Mouse (Mus musculus) midbrain, embryonic 11.5 days (tissue): ENCODE results near the gene Gmcl1. TPM values are rescaled to one million over a fixed set of nuclear protein-coding genes. Genes with fewer than 3 reads are reported as not detected.

Experiments
- ATAC-seq: fragments of 200-750 bp; cut with Nextera tagmentation; 2 replicates; pipeline ENCODE4 v1.8.0; 2017; ENCODE audit warnings: moderate TSS enrichment, moderate library complexity; ENCODE audit not compliant: low FRiP score
- DNase-seq: peaks from one replicate; pipeline ENCODE4 v3.0.0; 2015; ENCODE audit warnings: low spot score; ENCODE audit errors: missing footprints
- H3K27ac ChIP-seq: fragments of 300-500 bp; sonication (generic); 2 replicates; pipeline ENCODE4 v1.5.1; 2014; ENCODE audit warnings: low read depth, low read length
- H3K27me3 ChIP-seq: fragments of 300-500 bp; sonication (generic); 2 replicates; pipeline ENCODE4 v1.6.1; 2014; ENCODE audit warnings: mild to moderate bottlenecking, low read length, moderate library complexity, mixed read lengths; ENCODE audit not compliant: control insufficient read depth, insufficient read depth
- H3K36me3 ChIP-seq: fragments of 300-500 bp; sonication (generic); 2 replicates; pipeline ENCODE4 v1.6.1; 2014; ENCODE audit warnings: mild to moderate bottlenecking, low read length, moderate library complexity, mixed read lengths; ENCODE audit not compliant: control insufficient read depth, insufficient read depth
- H3K4me1 ChIP-seq: fragments of 300-500 bp; sonication (generic); 2 replicates; pipeline ENCODE4 v1.6.1; 2014; ENCODE audit warnings: low read length; ENCODE audit not compliant: control insufficient read depth, insufficient read depth
- H3K4me2 ChIP-seq: fragments of 300-500 bp; sonication (generic); 2 replicates; pipeline ENCODE4 v1.6.1; 2014; ENCODE audit warnings: mild to moderate bottlenecking, moderate library complexity
- H3K4me3 ChIP-seq: fragments of 300-500 bp; sonication (generic); 2 replicates; pipeline ENCODE4 v1.5.1; 2014; ENCODE audit warnings: low read depth, low read length
- H3K9ac ChIP-seq: fragments of 300-500 bp; sonication (generic); 2 replicates; pipeline ENCODE4 v1.6.1; 2014; ENCODE audit warnings: low read length
- H3K9me3 ChIP-seq: fragments of 300-500 bp; sonication (generic); 2 replicates; pipeline ENCODE4 v1.6.1; 2016; ENCODE audit warnings: low read length; ENCODE audit not compliant: control insufficient read depth
- WGBS: fragments of 180-500 bp; shearing (Covaris S2); extraction: QIAGEN DNeasy Blood & Tissue Kit; methylation state at CpG from one replicate; pipeline ENCODE4 v1.1.7; 2014; 5-methylcytosine and 5-hydroxymethylcytosine counted together
- polyA plus RNA-seq: library from polyadenylated mRNA; unstranded; fragments of >200 nt; fragmentation: Nextera tagmentation; extraction: Ambion mirVana; gene quantifications from 2 replicates; pipeline ENCODE4 v1.2.1, GENCODE M21; 2014

The Gmcl1 gene
- polyA plus RNA-seq, 1 experiment from 2014 or later = 42.4 TPM

- H3K9ac ChIP-seq = no peak overlapping the region
- H3K27ac ChIP-seq = no peak overlapping the region
- H3K36me3 ChIP-seq = peaks cover 5% of the 10 kb centered on the region; the same call in 1 of the 2 replicates
- H3K4me1 ChIP-seq = no peaks in the 10 kb centered on the region
- ATAC-seq (no peak), DNase-seq (no peak)
- WGBS = 92% methylated on average over 9 of the region's 9 CpGs
- no peaks in the 10 kb centered on the region for H3K27me3 ChIP-seq
- H3K4me3 ChIP-seq = no peak overlapping the region
- H3K4me2 ChIP-seq = no peak overlapping the region
- no peaks in the 10 kb centered on the region for H3K9me3 ChIP-seq
These were observed 30.6 kb downstream of the Gmcl1 start for GRCm38 (mm10) chr6:86702577-86702976.

GRCm38 (mm10) chr6:86697903-86698302 is 35.3 kb downstream of the Gmcl1 start:
- Histone ChIP-seq H3K9me3 (no peaks in the 10 kb centered on the region), H3K4me1 (no peaks in the 10 kb centered on the region), H3K36me3 (peaks cover 2% of the 10 kb centered on the region; the same call in 1 of the 2 replicates), H3K4me3 (no peak overlapping the region), H3K27ac (no peak overlapping the region), H3K4me2 (no peak overlapping the region), H3K27me3 (no peaks in the 10 kb centered on the region), H3K9ac (no peak overlapping the region)
- no peak for DNase-seq
- no peak for ATAC-seq
- WGBS = 92% methylated on average over 6 of the region's 6 CpGs

DNA sequence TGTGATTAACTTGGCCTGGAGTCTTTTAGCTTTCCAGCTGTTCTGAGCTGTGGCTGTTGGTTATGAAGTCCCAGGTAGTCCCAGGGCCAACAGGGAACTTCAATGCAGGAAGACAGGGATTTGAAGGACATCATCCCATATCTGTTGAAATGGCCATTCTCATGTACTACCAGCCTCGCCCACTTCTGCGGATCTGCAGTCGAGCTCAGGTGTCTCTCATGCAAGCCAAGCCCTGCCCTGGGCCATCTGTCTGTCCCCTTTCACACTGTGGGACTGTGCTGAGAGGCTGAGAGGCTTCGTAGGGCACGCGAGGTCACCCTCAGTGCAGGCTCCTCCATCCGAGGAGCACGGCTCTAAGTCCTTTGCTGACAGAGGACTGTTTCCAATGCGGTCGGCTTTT is 37.0 kb downstream of the Gmcl1 start:
- Histone ChIP-seq H3K9me3 (no peaks in the 10 kb centered on the region), H3K27ac (no peak overlapping the region), H3K9ac (no peak overlapping the region), H3K4me3 (no peak overlapping the region), H3K4me1 (no peaks in the 10 kb centered on the region), H3K4me2 (no peak overlapping the region), H3K27me3 (no peaks in the 10 kb centered on the region), H3K36me3 (peaks cover 2% of the 10 kb centered on the region; the same call in 1 of the 2 replicates)
- 91% methylated on average over 10 of the region's 10 CpGs for WGBS
- ATAC-seq (no peak), DNase-seq (no peak)

DNA sequence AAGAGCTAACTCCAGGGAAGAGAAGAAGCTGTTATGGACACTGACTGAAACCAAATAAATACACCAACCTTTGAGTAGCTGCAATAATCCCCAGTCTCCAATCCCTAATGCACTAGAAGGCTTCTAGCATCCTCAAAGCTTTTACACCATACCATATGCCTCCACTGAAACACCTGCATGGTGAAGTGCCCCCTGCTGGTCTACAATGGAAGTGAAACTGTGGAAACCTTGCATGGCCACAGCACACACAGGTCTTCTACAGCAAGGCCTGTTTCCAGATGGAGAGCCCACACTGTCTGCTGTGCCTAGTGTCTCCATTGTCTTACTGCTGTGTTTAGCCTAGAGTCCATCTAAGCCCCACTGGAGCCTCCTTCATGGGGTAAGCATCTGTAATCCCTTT is 38.7 kb downstream of the Gmcl1 start:
- H3K27me3 ChIP-seq = no peaks in the 10 kb centered on the region
- peaks cover 3% of the 10 kb centered on the region; the same call in 1 of the 2 replicates for H3K36me3 ChIP-seq
- H3K4me3 ChIP-seq = no peak overlapping the region
- no peak overlapping the region for H3K27ac ChIP-seq
- peak; percentile 91 for DNase-seq
- H3K9ac ChIP-seq = no peak overlapping the region
- no peak for ATAC-seq
- H3K4me2 ChIP-seq = no peak overlapping the region
- H3K9me3 ChIP-seq = no peaks in the 10 kb centered on the region
- H3K4me1 ChIP-seq = no peaks in the 10 kb centered on the region

DNA sequence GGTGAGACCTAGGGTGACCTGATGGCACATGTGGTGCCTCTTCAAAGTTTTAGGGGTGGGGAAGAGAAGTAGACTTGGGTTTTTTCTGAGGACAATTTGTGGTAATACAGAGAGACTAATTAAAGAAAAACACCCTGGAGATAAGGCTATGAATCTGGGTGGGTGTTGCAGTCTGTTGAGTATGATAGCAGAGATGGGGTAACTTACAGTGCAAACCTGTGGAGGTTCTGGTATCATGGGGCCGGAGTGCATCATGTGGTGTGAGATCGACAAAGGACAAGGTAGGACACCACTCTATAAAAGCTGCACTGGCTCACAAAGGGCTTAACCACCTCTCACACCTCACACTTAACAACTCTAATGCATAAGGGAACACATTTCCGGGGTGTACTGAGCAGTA is 43.5 kb downstream of the Gmcl1 start:
- peaks cover 1% of the 10 kb centered on the region; the same call in 1 of the 2 replicates for H3K4me1 ChIP-seq
- no peaks in the 10 kb centered on the region for H3K9me3 ChIP-seq
- WGBS = 86% methylated on average over 3 of the region's 3 CpGs
- ATAC-seq (no peak), DNase-seq (no peak)
- H3K27ac ChIP-seq = no peak overlapping the region
- H3K4me3 ChIP-seq = no peak overlapping the region
- H3K4me2 ChIP-seq = no peak overlapping the region
- no peaks in the 10 kb centered on the region for H3K27me3 ChIP-seq
- H3K9ac ChIP-seq = no peak overlapping the region
- peaks cover 2% of the 10 kb centered on the region; the same call in 1 of the 2 replicates for H3K36me3 ChIP-seq

DNA sequence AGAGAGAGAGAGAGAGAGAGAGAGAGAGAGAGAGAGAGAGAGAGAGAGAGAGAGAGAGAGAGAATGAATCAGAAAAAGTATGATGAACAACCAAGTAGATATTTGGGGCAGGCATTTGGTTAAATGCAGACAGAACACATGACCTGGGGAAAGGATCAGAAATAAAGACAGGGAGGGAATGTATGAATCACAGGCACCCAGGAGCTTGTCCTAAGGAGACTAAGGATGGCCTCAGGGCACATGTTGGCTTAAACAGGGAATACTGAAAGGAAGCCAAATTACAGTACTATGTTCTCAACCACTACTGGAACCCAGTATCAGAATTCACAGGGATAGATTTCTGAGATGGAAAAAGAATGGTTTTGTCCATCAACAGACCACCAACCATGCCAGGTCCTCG is 46.2 kb downstream of the Gmcl1 start:
- Histone ChIP-seq H3K36me3 (peaks cover 2% of the 10 kb centered on the region), H3K4me2 (no peak overlapping the region), H3K9me3 (no peaks in the 10 kb centered on the region), H3K9ac (no peak overlapping the region), H3K4me1 (peaks cover 6% of the 10 kb centered on the region; the same call in 1 of the 2 replicates), H3K27me3 (no peaks in the 10 kb centered on the region), H3K27ac (no peak overlapping the region), H3K4me3 (no peak overlapping the region)
- WGBS = 78% methylated on average over 1 of the region's 1 CpGs
- DNase-seq (no peak), ATAC-seq (no peak)

DNA sequence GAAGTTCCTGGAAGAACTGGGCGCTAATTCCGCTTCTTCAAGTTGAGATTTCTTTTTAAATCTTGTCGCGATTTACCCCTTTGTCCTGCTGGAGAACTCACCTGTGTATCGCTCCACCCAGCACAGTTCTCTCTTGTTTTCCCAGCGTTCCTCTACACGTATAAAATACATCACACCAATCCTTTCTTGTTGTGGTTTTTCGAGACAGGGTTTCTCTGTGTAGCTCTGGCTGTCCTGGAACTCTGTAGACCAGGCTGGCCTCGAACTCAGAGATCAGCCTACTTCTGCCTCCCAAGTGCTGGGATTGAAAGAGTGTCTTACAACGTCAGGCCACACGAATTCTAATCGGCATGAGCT is 48.5 kb downstream of the Gmcl1 start:
- Histone ChIP-seq H3K36me3 (peaks cover 9% of the 10 kb centered on the region), H3K4me2 (peak overlapping the region; percentile 50), H3K9ac (peak overlapping the region; percentile 85), H3K4me3 (peak overlapping the region; percentile 83), H3K27ac (no peak overlapping the region), H3K9me3 (no peaks in the 10 kb centered on the region), H3K27me3 (no peaks in the 10 kb centered on the region), H3K4me1 (peaks cover 6% of the 10 kb centered on the region; the same call in 1 of the 2 replicates)
- WGBS = 40% methylated on average over 12 of the region's 12 CpGs
- DNase-seq (no peak), ATAC-seq (no peak)

DNA sequence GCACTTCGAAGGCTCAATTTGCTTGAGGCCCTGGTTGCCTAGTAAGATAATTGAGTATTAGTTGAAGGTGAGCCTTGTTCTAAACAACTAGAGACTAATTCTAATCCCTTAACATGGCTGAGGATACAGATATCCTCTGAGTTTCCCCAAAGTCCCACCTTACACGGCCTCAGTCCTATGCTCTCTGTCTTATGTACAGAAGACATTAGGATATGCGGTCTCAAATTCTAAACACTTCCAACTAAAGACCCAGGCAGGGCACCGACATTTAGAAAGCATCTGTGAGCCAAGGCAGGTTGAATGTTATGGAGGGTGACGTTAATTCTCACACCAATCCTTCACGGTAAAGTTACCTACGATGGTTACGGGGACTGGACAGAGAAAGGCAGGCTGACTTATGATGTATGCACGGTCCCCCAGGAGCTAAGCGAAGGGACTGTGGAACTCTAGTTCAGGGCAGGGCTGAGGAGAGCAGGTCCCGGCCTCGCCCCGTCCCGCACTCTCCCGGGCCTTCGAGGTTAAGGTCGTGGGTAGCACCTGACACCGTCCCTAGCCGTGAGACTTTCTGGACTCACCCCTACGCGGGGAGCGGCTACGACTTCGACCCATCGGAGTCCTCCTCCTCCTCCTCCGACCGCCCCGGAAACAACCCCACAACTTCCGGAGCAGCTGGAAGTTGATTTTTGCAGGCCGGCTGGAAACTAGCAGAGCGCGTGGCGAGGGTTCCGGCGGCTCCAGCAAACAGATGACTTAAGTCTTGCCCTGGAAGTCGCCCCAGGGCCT is 49.1 kb downstream of the Gmcl1 start, which contains the start of gene Snrnp27:
Gene Snrnp27, minus strand, starts transcription at position 651 of the 783 bp plus-strand sequence.
- no peak within 1 kb of the TSS; the same call in 1 of the 2 replicates for H3K27ac ChIP-seq

GRCm38 (mm10) chr6:86681289-86681688 is 51.9 kb downstream of the Gmcl1 start:
- H3K4me1 ChIP-seq = peaks cover 6% of the 10 kb centered on the region; the same call in 1 of the 2 replicates
- no peaks in the 10 kb centered on the region for H3K27me3 ChIP-seq
- WGBS = 96% methylated on average over 3 of the region's 3 CpGs
- no peak overlapping the region for H3K4me2 ChIP-seq
- no peak for DNase-seq
- H3K36me3 ChIP-seq = peaks cover 13% of the 10 kb centered on the region
- no peak overlapping the region for H3K9ac ChIP-seq
- no peak overlapping the region for H3K4me3 ChIP-seq
- no peaks in the 10 kb centered on the region for H3K9me3 ChIP-seq
- no peak overlapping the region for H3K27ac ChIP-seq
- no peak for ATAC-seq

More for the DNA sequence above, 49.1 kb downstream of the Gmcl1 start, which contains the start of gene Snrnp27:
- H3K36me3 ChIP-seq = peaks cover 13% of the 10 kb centered on the region
- no peaks in the 10 kb centered on the region for H3K27me3 ChIP-seq
- H3K4me3 ChIP-seq = peak within 1 kb of the TSS; percentile 83
- H3K9ac ChIP-seq = peak within 1 kb of the TSS; percentile 85
- H3K4me1 ChIP-seq = peaks cover 6% of the 10 kb centered on the region; the same call in 1 of the 2 replicates
- DNase-seq (peak; percentile 99), ATAC-seq (peak; percentile 89)
- WGBS = 3% methylated on average over 35 of the region's 36 CpGs
- no peaks in the 10 kb centered on the region for H3K9me3 ChIP-seq
- peak within 1 kb of the TSS; percentile 50 for H3K4me2 ChIP-seq
